Mouse (Mus musculus) forelimb bud, embryonic 11.5 days (tissue): ENCODE measurements around the gene Trpm4.
"Not testable (repeated sequence)": the region's sequence is repeated elsewhere in the genome, so short reads cannot be mapped to it uniquely, and the experiment has no call there.

Source experiments
- DNase-seq: peaks from one replicate; pipeline ENCODE4 v3.0.0-alpha.2; 2012; ENCODE audit warnings: low read depth, low spot score

The Trpm4 gene

GRCm38 (mm10) chr7:45333431-45333982 is at the start of gene Trpm4:
TSS of gene Trpm4 (minus strand) at chr7:45333780.
- peak; percentile 69 for DNase-seq

GRCm38 (mm10) chr7:45376057-45376456 is 42.5 kb upstream of the Trpm4 start:
- no peak for DNase-seq

- no peak for DNase-seq
Observed at GRCm38 (mm10) chr7:45374620-45375019, 41.0 kb upstream of the Trpm4 start.

- no peak for DNase-seq
Observed at GRCm38 (mm10) chr7:45372371-45372770, 38.8 kb upstream of the Trpm4 start.

GRCm38 (mm10) chr7:45370475-45371311 is 37.1 kb upstream of the Trpm4 start, which contains the start of gene Lin7b:
TSS of gene Lin7b (minus strand) at chr7:45370583.
- peak; percentile 85 for DNase-seq

GRCm38 (mm10) chr7:45369836-45370474 is 36.4 kb upstream of the Trpm4 start:
- no peak for DNase-seq

- no peak for DNase-seq
Observed at GRCm38 (mm10) chr7:45369022-45369745, 35.6 kb upstream of the Trpm4 start.

- DNase-seq = no peak
Observed at GRCm38 (mm10) chr7:45368178-45368577, 34.6 kb upstream of the Trpm4 start.

GRCm38 (mm10) chr7:45367020-45367880 is 33.7 kb upstream of the Trpm4 start:
- DNase-seq = peak; percentile 96

- DNase-seq = no peak
Observed at GRCm38 (mm10) chr7:45366652-45367019, 33.1 kb upstream of the Trpm4 start, which contains the start of gene Ppfia3. TSS of gene Ppfia3 (minus strand) at chr7:45367019.

GRCm38 (mm10) chr7:45365742-45366651 is 32.4 kb upstream of the Trpm4 start:
- DNase-seq = no peak

GRCm38 (mm10) chr7:45363983-45364382 is 30.4 kb upstream of the Trpm4 start:
- no peak for DNase-seq

- no peak for DNase-seq
Observed at GRCm38 (mm10) chr7:45362801-45363200, 29.2 kb upstream of the Trpm4 start.

- DNase-seq = peak; percentile 83
Observed at GRCm38 (mm10) chr7:45361243-45361804, 27.7 kb upstream of the Trpm4 start.

GRCm38 (mm10) chr7:45360404-45361125 is 27.0 kb upstream of the Trpm4 start:
- DNase-seq = no peak

GRCm38 (mm10) chr7:45359081-45359480 is 25.5 kb upstream of the Trpm4 start:
- not testable (repeated sequence) for DNase-seq

GRCm38 (mm10) chr7:45356087-45356486 is 22.5 kb upstream of the Trpm4 start:
- DNase-seq = no peak

GRCm38 (mm10) chr7:45355318-45356020 is 21.9 kb upstream of the Trpm4 start:
- no peak for DNase-seq
